16 mouse cellular contexts compared by ENCODE assay signal in genomic region chr10:111118991-111119650, GRCm38 (mm10). TPM values are rescaled to one million over a fixed set of nuclear protein-coding genes. Genes with fewer than 3 reads are reported as not detected.
DNase-seq lines count a peak whose midpoint lies in the region; ATAC-seq and TF ChIP-seq lines count a peak whose summit lies in the region.
"Had no signal": no experiment of that assay in that cellular context is flagged by ENCODE, and none has a peak within 500 bp of the region (broad histone marks: within the 10 kb centered on the region; RNA-seq: fewer than 3 reads in every experiment).

No protein-coding gene starts in this region.

- H3K4me3 ChIP-seq in spleen, adult 2 months (ENCODE audit: extremely low read depth, insufficient read depth, insufficient read length): no peak overlapping the region
- no peak overlapping the region for H3K4me3 ChIP-seq in lung, postnatal 0 days (ENCODE audit: low read depth, low read length)
- no peak overlapping the region for H3K4me3 ChIP-seq in forebrain, embryonic 14.5 days (ENCODE audit: low read depth, low read length)
- H3K4me3 ChIP-seq: embryonic facial prominence, embryonic 13.5 days had no signal

- H3K4me2 ChIP-seq in lung, postnatal 0 days (replicated peaks; ENCODE audit: low read depth, low read length): no peak overlapping the region
- H3K4me2 ChIP-seq in forebrain, embryonic 14.5 days (ENCODE audit: low read length): no peak overlapping the region
- H3K4me2 ChIP-seq: embryonic facial prominence, embryonic 13.5 days had no signal

- TF ChIP-seq CTCF in spleen, adult 2 months (IDR thresholded peaks at IDR 0.05; ENCODE audit: extremely low read depth, insufficient read depth, insufficient read length, insufficient replicate concordance): no peak
- peak; percentile 15; the same call in 1 of the 2 replicates for TF ChIP-seq CTCF in lung, postnatal 0 days (IDR thresholded peaks at IDR 0.05)

- DNase-seq in spleen, adult 2 months (ENCODE audit: low read depth in 1 of 2, low spot score in 2 of 2): peak in 1 of 2 experiments; percentile 54
- DNase-seq in spleen, adult 12 weeks (ENCODE audit: low spot score): no peak
- peak; percentile 64 for DNase-seq in lung, postnatal 0 days (ENCODE audit: low spot score)
- no peak for DNase-seq in gastrocnemius, postnatal 14 days
- no peak for DNase-seq in forebrain, embryonic 14.5 days (ENCODE audit: low spot score)
- no peak for DNase-seq in kidney, postnatal 36 days
- DNase-seq: adrenal gland, adult 8-10 months; cerebellum, postnatal 25 days; heart, postnatal 4 days; layer of hippocampus, adult 9-11 months; right cerebral cortex, postnatal 25 days; thymus, postnatal 14 days had no signal

- TF ChIP-seq EP300 in lung, postnatal 0 days (IDR thresholded peaks at IDR 0.05): peak; percentile 63; the same call in 1 of the 2 replicates

- H3K9me3 ChIP-seq in lung, postnatal 0 days (ENCODE audit: low read length): no peaks in the 10 kb centered on the region
- H3K9me3 ChIP-seq in forebrain, embryonic 14.5 days (replicated peaks; ENCODE audit: control insufficient read depth, low read length): no peaks in the 10 kb centered on the region
- H3K9me3 ChIP-seq: embryonic facial prominence, embryonic 13.5 days had no signal

- no peaks in the 10 kb centered on the region for H3K36me3 ChIP-seq in spleen, adult 2 months (ENCODE audit: control insufficient read depth, insufficient read depth, low read length)
- H3K36me3 ChIP-seq in lung, postnatal 0 days (ENCODE audit: insufficient read depth, low read length): no peaks in the 10 kb centered on the region
- H3K36me3 ChIP-seq in forebrain, embryonic 14.5 days (ENCODE audit: control insufficient read depth, insufficient read depth, low read length): no peaks in the 10 kb centered on the region
- H3K36me3 ChIP-seq: embryonic facial prominence, embryonic 13.5 days had no signal

- H3K4me1 ChIP-seq in spleen, adult 2 months (ENCODE audit: control insufficient read depth, insufficient read depth, insufficient read length): peaks cover 14% of the 10 kb centered on the region
- H3K4me1 ChIP-seq in lung, postnatal 0 days (ENCODE audit: insufficient read depth, low read depth, low read length): no peaks in the 10 kb centered on the region
- no peaks in the 10 kb centered on the region for H3K4me1 ChIP-seq in forebrain, embryonic 14.5 days (ENCODE audit: control insufficient read depth, insufficient read depth, low read length)
- H3K4me1 ChIP-seq: embryonic facial prominence, embryonic 13.5 days had no signal

- WGBS in spleen, adult 2 months: 15% methylated on average over 3 of the region's 3 CpGs
- WGBS in lung, postnatal 0 days: 37% methylated on average over 3 of the region's 3 CpGs
- WGBS in forebrain, embryonic 14.5 days: 64% methylated on average over 3 of the region's 3 CpGs

- no peak overlapping the region for H3K9ac ChIP-seq in lung, postnatal 0 days (replicated peaks; ENCODE audit: low read depth)
- no peak overlapping the region for H3K9ac ChIP-seq in forebrain, embryonic 14.5 days (ENCODE audit: low read length)
- H3K9ac ChIP-seq: embryonic facial prominence, embryonic 13.5 days had no signal

- no peak for TF ChIP-seq POLR2A in spleen, adult 2 months (IDR thresholded peaks at IDR 0.05; ENCODE audit: low read depth, low read length)

- H3K27me3 ChIP-seq in spleen, adult 2 months (ENCODE audit: control insufficient read depth, insufficient read depth, low read length): no peaks in the 10 kb centered on the region
- no peaks in the 10 kb centered on the region for H3K27me3 ChIP-seq in lung, postnatal 0 days (replicated peaks; ENCODE audit: insufficient read depth, low read length)
- no peaks in the 10 kb centered on the region for H3K27me3 ChIP-seq in forebrain, embryonic 14.5 days (replicated peaks; ENCODE audit: control insufficient read depth, insufficient read depth, low read length)
- H3K27me3 ChIP-seq: embryonic facial prominence, embryonic 13.5 days had no signal

- intact Hi-C loops in gastrocnemius, postnatal 14 days (cut with DNase I; ENCODE audit: low total_unique reads): no loop called here

- peak overlapping the region; percentile 64 for H3K27ac ChIP-seq in spleen, adult 2 months (ENCODE audit: insufficient read depth, low read length)
- no peak overlapping the region for H3K27ac ChIP-seq in lung, postnatal 0 days (ENCODE audit: low read length)
- H3K27ac ChIP-seq in forebrain, embryonic 14.5 days (ENCODE audit: low read depth, low read length): no peak overlapping the region
- H3K27ac ChIP-seq: embryonic facial prominence, embryonic 13.5 days; kidney, postnatal 0 days had no signal

- peak; percentile 90 for ATAC-seq in common myeloid progenitor, adult 5-6 weeks (replicated peaks; ENCODE audit: low read depth, poor library complexity, severe bottlenecking)
- peak; percentile 80 for ATAC-seq in lung, postnatal 0 days
- peak; percentile 70 for ATAC-seq in neutrophil, adult 5-6 weeks (ENCODE audit: extremely low read depth, insufficient number of reproducible peaks, low FRiP score, poor library complexity, severe bottlenecking)
- no peak for ATAC-seq in forebrain, embryonic 14.5 days

RNA-seq across cellular contexts. Expression of gene Osbpl8, which starts 45.4 kb away (rescaled TPM):
- polyA plus RNA-seq in spleen, adult 2 months (2012; rRNA removed): 5.7 and 6.6 TPM in 2 replicates
- total RNA-seq in common myeloid progenitor, adult 5-6 weeks (2017): 163 and 167 TPM in 2 replicates
- polyA plus RNA-seq in lung, postnatal 0 days (2015; fragmentation: Nextera tagmentation; extraction: Ambion mirVana): 12.9 and 14.4 TPM in 2 replicates
- total RNA-seq in neutrophil, adult 5-6 weeks (2017): 87.2 and 87.7 TPM in 2 replicates
- total RNA-seq in gastrocnemius, postnatal 14 days (2021): 10 to 100 TPM; 14.4 to 14.8 TPM
- polyA plus RNA-seq in forebrain, embryonic 14.5 days (2014; fragmentation: Nextera tagmentation; extraction: Ambion mirVana): 12.9 and 17.4 TPM in 2 replicates
